Mouse (Mus musculus) embryonic facial prominence, embryonic 15.5 days (tissue): ENCODE measurements around the gene Rmnd1. TPM values are rescaled to one million over a fixed set of nuclear protein-coding genes. Genes with fewer than 3 reads are reported as not detected.

Source experiments
- ATAC-seq: fragments of 200-750 bp; cut with Nextera tagmentation; 2 replicates; pipeline ENCODE4 v1.8.0; 2017; ENCODE audit warnings: low read depth, moderate TSS enrichment; ENCODE audit not compliant: insufficient number of reproducible peaks, low FRiP score, low TSS enrichment
- H3K27ac ChIP-seq: fragments of 300-500 bp; sonication (generic); replicated peaks from 2 replicates; pipeline ENCODE4 v1.5.1; 2015; ENCODE audit warnings: mild to moderate bottlenecking, inconsistent platforms
- H3K27me3 ChIP-seq: fragments of 300-500 bp; sonication (generic); 2 replicates; pipeline ENCODE4 v1.6.1; 2015; ENCODE audit warnings: inconsistent platforms
- H3K36me3 ChIP-seq: fragments of 300-500 bp; sonication (generic); 2 replicates; pipeline ENCODE4 v1.6.1; 2015; ENCODE audit warnings: mild to moderate bottlenecking, inconsistent platforms
- H3K4me1 ChIP-seq: fragments of 300-500 bp; sonication (generic); 2 replicates; pipeline ENCODE4 v1.6.1; 2015; ENCODE audit warnings: inconsistent platforms
- H3K4me2 ChIP-seq: fragments of 300-500 bp; sonication (generic); replicated peaks from 2 replicates; pipeline ENCODE4 v1.6.1; 2015; ENCODE audit warnings: mild to moderate bottlenecking, inconsistent platforms
- H3K4me3 ChIP-seq: fragments of 300-500 bp; sonication (generic); replicated peaks from 2 replicates; pipeline ENCODE4 v1.5.1; 2015; ENCODE audit warnings: mild to moderate bottlenecking, inconsistent platforms
- H3K9ac ChIP-seq: fragments of 300-500 bp; sonication (generic); 2 replicates; pipeline ENCODE4 v1.6.1; 2015; ENCODE audit warnings: inconsistent platforms
- H3K9me3 ChIP-seq: fragments of 300-500 bp; sonication (generic); replicated peaks from 2 replicates; pipeline ENCODE4 v1.6.1; 2016; ENCODE audit warnings: inconsistent platforms
- WGBS: fragments of 180-500 bp; shearing (Covaris S2); methylation state at CpG from one replicate; pipeline ENCODE4 v1.1.7; 2015; 5-methylcytosine and 5-hydroxymethylcytosine counted together
- polyA plus RNA-seq: library from polyadenylated mRNA; unstranded; fragments of >200 nt; fragmentation: Nextera tagmentation; extraction: Ambion mirVana; gene quantifications from 2 replicates; pipeline ENCODE4 v1.2.1, GENCODE M21; 2015

The Rmnd1 gene
- polyA plus RNA-seq, 1 experiment from 2014 or later = 45.0 TPM

DNA sequence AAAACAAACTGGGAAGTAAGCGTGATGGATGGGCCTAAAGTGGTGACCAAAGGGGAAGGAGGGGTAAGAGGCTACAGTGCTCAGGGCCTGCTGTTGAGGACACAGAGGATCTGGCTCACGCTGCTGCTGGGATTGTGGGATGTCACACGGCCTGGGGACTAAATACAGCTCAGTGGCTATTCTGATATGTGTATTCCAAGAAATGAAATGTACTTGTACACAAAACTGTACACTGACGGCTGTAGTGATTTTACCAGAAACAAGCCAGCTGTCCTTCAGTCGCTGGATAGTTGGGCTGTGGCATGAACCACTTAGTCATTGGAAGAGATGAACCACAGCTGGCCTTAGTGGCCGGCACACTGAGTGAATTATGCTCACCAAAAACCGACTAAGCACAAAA is 55.7 kb downstream of the Rmnd1 start:
- Histone ChIP-seq H3K4me2 (no peak overlapping the region), H3K36me3 (peaks cover 12% of the 10 kb centered on the region; the same call in 1 of the 2 replicates), H3K27me3 (no peaks in the 10 kb centered on the region), H3K27ac (no peak overlapping the region), H3K4me3 (no peak overlapping the region), H3K9ac (no peak overlapping the region), H3K4me1 (no peaks in the 10 kb centered on the region), H3K9me3 (no peaks in the 10 kb centered on the region)
- 58% methylated on average over 7 of the region's 7 CpGs for WGBS
- ATAC-seq = no peak

DNA sequence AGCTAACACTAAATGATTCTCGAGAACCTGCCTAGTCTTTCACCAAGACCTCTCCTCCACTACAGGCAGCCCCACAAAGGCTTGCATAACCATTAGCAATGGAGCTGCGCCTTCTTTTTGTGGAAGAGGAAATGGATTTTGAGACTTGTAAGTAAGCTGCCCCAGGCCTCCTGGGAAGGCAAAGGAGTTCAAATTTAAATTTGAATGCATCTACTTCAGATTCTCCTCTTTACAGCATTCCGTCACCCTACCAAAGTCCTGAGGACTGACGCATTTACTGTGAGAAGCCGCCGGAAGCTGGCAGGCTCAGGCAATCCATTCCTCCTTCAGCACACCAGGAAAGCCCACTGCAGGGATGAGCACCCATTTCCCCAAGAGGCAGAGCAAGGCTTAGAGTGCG is 56.9 kb downstream of the Rmnd1 start:
- no peak for ATAC-seq
- 62% methylated on average over 7 of the region's 7 CpGs for WGBS
- H3K36me3 ChIP-seq = peaks cover 12% of the 10 kb centered on the region; the same call in 1 of the 2 replicates
- H3K4me3 ChIP-seq = no peak overlapping the region
- H3K9ac ChIP-seq = no peak overlapping the region
- H3K27ac ChIP-seq = no peak overlapping the region
- no peaks in the 10 kb centered on the region for H3K27me3 ChIP-seq
- H3K9me3 ChIP-seq = no peaks in the 10 kb centered on the region
- no peak overlapping the region for H3K4me2 ChIP-seq
- H3K4me1 ChIP-seq = no peaks in the 10 kb centered on the region

DNA sequence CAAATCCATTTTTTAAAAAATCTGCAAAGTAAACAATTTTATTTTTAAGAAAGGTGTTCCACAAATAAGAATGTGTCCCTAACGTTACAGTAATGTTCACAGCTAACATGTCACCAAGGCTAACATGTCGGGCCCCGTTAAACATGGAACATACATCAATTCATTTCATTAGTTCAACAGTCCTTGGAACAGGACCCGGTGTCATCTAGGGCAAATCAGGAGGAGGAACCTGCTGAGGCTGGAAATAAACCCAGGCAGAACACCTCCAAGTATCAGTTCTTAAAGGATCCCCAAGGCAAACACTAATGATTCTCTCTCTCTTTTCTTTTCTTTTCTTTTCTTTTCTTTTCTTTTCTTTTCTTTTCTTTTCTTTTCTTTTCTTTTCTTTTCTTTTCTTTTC is 57.5 kb downstream of the Rmnd1 start:
- ATAC-seq = no peak
- Histone ChIP-seq H3K36me3 (peaks cover 12% of the 10 kb centered on the region; the same call in 1 of the 2 replicates), H3K4me3 (no peak overlapping the region), H3K9ac (no peak overlapping the region), H3K4me2 (no peak overlapping the region), H3K27me3 (no peaks in the 10 kb centered on the region), H3K4me1 (no peaks in the 10 kb centered on the region), H3K9me3 (no peaks in the 10 kb centered on the region), H3K27ac (no peak overlapping the region)
- 89% methylated on average over 4 of the region's 4 CpGs for WGBS

DNA sequence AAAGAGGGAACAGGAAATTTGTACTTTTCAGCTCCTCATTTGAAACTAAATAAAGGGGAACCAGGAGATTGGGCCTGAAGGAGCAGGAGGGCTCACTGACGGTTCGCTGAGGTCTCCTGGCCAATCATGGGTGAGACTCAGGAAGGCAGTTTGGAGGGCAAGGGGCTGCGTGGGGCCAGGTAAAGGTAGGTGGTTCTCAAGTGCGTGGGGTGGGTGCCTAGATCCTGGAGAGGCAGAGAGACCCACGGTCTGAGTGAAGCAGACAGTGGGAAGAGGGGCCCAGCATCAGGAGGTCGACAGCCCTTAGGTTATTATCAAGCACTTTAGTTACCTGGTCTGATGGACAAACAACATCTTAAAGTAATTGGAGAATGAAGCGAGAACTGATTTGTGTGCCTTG is 57.9 kb downstream of the Rmnd1 start:
- Histone ChIP-seq H3K4me1 (no peaks in the 10 kb centered on the region), H3K4me2 (no peak overlapping the region), H3K36me3 (peaks cover 15% of the 10 kb centered on the region), H3K27me3 (no peaks in the 10 kb centered on the region), H3K9ac (no peak overlapping the region), H3K27ac (no peak overlapping the region), H3K4me3 (no peak overlapping the region), H3K9me3 (no peaks in the 10 kb centered on the region)
- no peak for ATAC-seq
- WGBS = 92% methylated on average over 7 of the region's 7 CpGs

DNA sequence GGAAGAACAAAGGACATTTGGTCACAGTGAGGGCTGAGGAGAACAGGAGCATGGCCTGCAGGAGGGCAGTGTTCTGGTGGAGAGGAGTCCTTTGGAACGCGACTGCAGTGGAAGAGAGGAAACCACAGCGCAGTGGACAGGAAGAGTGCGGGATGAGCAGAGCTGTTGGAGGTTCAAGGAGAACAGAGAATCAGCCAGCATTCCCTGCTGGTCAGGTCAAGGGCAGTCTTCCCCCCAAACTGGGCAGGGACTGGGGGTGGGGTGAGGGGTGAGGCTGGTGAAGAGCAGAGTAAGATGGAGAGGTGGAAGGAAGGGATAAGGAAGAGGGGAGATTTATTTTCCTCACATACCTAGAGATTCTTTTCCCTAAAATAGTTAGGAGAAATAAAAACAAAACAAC is 58.6 kb downstream of the Rmnd1 start:
- 94% methylated on average over 4 of the region's 4 CpGs for WGBS
- H3K36me3 ChIP-seq = peaks cover 21% of the 10 kb centered on the region

DNA sequence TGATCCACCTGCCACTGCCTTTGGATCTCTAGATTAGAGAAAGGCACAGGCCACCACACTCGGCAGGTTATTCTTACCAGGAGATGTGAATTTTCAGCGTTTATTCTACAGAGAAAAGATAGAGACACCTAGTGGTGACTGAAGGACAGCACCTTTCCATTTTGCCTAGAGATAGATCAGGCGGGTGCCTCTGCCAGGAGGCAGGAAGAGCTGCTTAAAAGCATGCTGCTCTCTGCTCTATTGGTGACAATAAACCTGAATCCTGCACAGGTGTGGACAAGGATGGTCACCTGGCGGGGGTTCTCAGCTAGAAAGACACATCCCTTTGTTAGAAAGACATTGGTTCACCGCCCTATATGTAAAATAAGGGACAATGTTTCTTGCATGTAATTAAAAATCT is 60.2 kb downstream of the Rmnd1 start:
- H3K4me1 ChIP-seq = no peaks in the 10 kb centered on the region
- 43% methylated on average over 5 of the region's 5 CpGs for WGBS
- no peaks in the 10 kb centered on the region for H3K9me3 ChIP-seq
- H3K4me2 ChIP-seq = no peak overlapping the region
- H3K4me3 ChIP-seq = no peak overlapping the region
- no peaks in the 10 kb centered on the region for H3K27me3 ChIP-seq
- peaks cover 30% of the 10 kb centered on the region for H3K36me3 ChIP-seq
- H3K9ac ChIP-seq = no peak overlapping the region
- ATAC-seq = no peak
- H3K27ac ChIP-seq = no peak overlapping the region

More for the DNA sequence above, 58.6 kb downstream of the Rmnd1 start:
- Histone ChIP-seq H3K4me1 (no peaks in the 10 kb centered on the region), H3K9ac (no peak overlapping the region), H3K4me3 (no peak overlapping the region), H3K4me2 (no peak overlapping the region), H3K27ac (no peak overlapping the region), H3K27me3 (no peaks in the 10 kb centered on the region), H3K9me3 (no peaks in the 10 kb centered on the region)
- no peak for ATAC-seq

DNA sequence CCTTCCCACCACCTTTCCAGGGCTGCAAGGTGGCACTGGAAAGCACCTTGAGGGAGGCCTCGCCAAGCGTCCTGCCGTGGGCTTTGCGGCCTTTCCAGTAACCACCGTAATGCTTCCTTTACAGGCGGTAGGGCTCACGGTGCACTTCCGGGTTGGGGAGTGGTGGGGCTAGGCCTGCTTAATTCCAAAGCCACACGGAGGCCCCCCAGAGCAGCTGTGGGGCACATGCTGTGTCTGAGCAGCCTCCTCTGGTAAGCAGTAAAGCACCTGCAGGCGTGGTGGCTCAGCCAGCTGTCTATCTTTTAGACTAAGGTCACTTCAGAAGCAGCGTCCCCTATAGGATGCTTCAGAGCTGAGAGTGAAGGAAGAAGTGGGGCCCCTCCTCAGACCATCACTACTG is 62.1 kb downstream of the Rmnd1 start:
- Histone ChIP-seq H3K36me3 (peaks cover 30% of the 10 kb centered on the region), H3K9me3 (no peaks in the 10 kb centered on the region), H3K4me1 (no peaks in the 10 kb centered on the region), H3K27ac (no peak overlapping the region), H3K4me2 (no peak overlapping the region), H3K9ac (no peak overlapping the region), H3K4me3 (no peak overlapping the region), H3K27me3 (no peaks in the 10 kb centered on the region)
- WGBS = 83% methylated on average over 11 of the region's 11 CpGs
- no peak for ATAC-seq

DNA sequence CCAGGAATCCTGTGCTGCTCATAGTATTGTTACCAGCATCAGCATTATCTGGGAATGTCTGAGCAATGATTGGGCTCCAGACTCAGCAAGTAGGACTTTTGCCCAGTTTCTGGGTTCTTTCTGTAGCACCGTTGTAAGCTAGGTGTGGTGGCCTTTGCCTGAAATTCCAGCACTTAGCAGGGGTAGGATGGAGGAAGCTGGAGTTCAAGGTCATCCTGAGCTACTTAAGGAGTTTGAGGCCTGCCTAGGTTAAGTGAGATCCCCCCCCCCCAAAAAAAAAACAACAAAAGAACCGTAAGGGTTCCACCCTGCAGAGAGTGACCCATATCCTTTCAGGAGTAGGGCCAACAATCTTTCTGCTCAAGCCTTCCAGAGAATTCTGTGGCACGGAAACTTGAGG is 67.6 kb downstream of the Rmnd1 start:
- Histone ChIP-seq H3K9me3 (0 out of 2 replicates have a peak, but pooled peaks cover 3% of the 10 kb centered on the region), H3K27me3 (no peaks in the 10 kb centered on the region), H3K36me3 (peaks cover 18% of the 10 kb centered on the region), H3K4me2 (no peak overlapping the region), H3K4me1 (no peaks in the 10 kb centered on the region), H3K4me3 (no peak overlapping the region), H3K27ac (no peak overlapping the region), H3K9ac (no peak overlapping the region)
- no peak for ATAC-seq
- 83% methylated on average over 3 of the region's 3 CpGs for WGBS

DNA sequence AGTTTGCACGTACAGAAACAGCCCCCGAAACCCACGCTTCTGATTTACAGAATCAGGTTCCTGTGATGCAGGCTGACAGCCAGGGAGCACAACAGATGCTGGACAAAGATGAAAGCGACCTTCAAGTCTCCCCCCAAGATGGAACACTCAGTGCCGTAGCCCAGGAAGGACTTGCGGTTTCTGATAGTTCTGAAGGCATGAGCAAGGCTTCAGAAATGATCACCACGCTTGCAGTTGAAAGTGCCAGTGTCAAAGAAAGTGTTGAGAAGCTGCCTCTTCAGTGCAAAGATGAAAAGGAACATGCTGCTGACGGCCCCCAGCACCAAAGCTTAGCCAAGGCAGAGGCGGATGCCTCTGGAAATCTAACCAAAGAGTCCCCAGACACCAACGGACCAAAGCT is 74.8 kb downstream of the Rmnd1 start:
- H3K36me3 ChIP-seq = peaks cover 10% of the 10 kb centered on the region; the same call in 1 of the 2 replicates
- ATAC-seq = no peak
- no peaks in the 10 kb centered on the region for H3K27me3 ChIP-seq
- no peaks in the 10 kb centered on the region for H3K4me1 ChIP-seq
- H3K4me2 ChIP-seq = no peak overlapping the region
- 79% methylated on average over 10 of the region's 10 CpGs for WGBS
- no peak overlapping the region for H3K27ac ChIP-seq
- no peaks in the 10 kb centered on the region for H3K9me3 ChIP-seq
- H3K9ac ChIP-seq = no peak overlapping the region
- H3K4me3 ChIP-seq = no peak overlapping the region

DNA sequence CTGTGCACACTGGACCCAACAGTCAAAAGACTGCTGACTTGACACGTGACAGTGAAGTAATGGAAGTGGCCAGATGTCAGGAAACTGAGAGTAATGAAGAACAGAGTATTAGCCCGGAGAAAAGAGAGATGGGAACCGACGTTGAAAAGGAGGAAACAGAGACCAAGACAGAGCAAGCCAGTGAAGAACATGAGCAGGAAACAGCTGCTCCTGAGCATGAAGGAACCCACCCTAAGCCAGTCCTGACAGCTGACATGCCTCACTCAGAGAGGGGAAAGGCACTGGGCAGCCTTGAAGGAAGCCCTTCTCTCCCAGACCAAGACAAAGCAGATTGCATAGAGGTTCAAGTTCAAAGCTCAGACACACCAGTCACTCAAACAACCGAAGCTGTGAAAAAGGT is 75.5 kb downstream of the Rmnd1 start:
- 46% methylated on average over 5 of the region's 5 CpGs for WGBS
- Histone ChIP-seq H3K27ac (no peak overlapping the region), H3K27me3 (no peaks in the 10 kb centered on the region), H3K9ac (no peak overlapping the region), H3K4me2 (no peak overlapping the region), H3K36me3 (peaks cover 10% of the 10 kb centered on the region; the same call in 1 of the 2 replicates), H3K9me3 (no peaks in the 10 kb centered on the region), H3K4me1 (no peaks in the 10 kb centered on the region), H3K4me3 (no peak overlapping the region)
- no peak for ATAC-seq

DNA sequence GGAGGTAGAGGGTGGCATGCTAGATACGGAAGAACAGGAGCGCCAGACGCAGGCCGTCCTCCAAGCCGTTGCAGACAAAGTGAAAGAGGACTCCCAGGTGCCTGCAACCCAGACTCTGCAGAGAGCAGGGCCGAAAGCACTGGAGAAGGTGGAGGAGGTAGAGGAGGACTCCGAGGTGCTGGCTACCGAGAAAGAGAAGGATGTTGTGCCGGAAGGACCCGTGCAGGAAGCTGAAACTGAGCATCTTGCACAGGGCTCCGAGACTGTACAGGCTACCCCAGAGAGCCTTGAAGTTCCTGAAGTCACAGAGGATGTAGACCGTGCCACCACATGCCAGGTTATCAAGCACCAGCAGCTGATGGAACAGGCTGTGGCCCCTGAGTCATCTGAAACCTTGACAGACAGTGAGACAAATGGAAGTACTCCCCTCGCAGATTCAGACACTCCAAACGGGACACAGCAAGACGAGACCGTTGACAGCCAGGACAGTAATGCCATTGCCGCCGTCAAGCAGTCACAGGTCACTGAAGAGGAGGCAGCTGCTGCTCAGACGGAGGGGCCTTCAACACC is 76.2 kb downstream of the Rmnd1 start:
- H3K27me3 ChIP-seq = no peaks in the 10 kb centered on the region
- H3K9ac ChIP-seq = no peak overlapping the region
- H3K27ac ChIP-seq = no peak overlapping the region
- H3K36me3 ChIP-seq = peaks cover 10% of the 10 kb centered on the region; the same call in 1 of the 2 replicates
- no peaks in the 10 kb centered on the region for H3K4me1 ChIP-seq
- WGBS = 85% methylated on average over 19 of the region's 19 CpGs
- H3K4me3 ChIP-seq = no peak overlapping the region
- no peak for ATAC-seq
- H3K9me3 ChIP-seq = no peaks in the 10 kb centered on the region
- H3K4me2 ChIP-seq = no peak overlapping the region
